Mouse (Mus musculus): ENCODE data around the gene Klhl29.

Klhl29 gene

DNA sequence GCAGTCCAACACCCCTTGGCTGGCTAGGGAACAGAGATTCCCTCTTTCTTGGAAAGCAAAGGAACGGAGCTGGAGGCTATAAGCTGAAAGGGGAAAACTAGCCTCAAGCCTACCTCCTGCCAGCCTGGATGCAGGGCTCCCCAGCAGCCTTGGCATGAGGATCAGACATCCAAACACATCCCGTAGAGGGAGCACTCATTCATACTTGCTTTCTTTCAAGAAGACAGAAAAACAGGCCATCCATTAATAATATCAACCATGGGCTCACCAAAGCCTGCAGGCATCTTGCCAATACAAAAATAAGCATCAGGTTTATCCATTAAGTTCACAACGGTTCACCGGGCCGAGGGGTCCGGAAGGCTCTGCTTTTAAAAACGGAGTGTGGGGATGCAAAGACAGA lies 79.1 kb downstream of the Klhl29 start:
- no peak for DNase-seq (ENCODE audit: low spot score)

DNA sequence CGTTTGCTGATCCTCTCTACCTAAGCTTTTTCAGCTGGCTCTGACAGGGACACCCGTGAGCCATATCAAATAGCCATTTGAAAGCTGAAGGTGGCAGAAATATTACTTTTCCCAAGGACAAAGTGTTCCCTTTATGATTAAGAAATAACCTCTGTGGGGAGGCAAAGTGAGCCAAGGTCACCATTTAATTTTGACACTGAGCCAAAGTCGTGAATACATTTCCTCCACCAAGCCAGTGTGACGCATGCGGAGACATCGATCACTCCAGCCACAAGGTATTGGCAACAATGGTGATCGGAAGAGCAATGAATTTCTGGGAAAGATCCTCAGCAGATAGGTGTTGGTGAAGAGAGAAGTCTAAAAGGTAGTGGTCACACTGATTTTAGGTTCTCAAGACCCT lies 83.2 kb downstream of the Klhl29 start:
- DNase-seq (ENCODE audit: low spot score): no peak

DNA sequence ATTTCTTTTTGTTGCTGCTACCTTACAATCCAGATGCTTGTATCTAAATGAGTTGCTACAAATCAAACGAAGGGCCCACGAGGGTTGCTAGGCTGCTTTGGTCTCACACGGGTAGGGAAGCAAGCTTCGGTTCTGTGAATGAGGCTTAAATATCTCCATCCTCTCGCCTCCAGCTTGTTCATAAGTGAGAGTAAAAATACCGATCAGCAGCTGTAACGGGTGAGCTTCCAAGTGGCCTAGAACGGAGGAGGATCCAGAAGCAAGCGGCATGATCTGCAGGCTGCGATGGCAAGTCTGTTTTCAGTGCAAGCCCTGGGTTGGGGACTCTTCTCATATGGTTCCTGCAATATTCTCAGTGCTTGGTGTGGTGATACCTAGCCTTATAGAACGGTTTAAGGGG lies 89.9 kb downstream of the Klhl29 start:
- DNase-seq (ENCODE audit: low spot score): no peak

DNA sequence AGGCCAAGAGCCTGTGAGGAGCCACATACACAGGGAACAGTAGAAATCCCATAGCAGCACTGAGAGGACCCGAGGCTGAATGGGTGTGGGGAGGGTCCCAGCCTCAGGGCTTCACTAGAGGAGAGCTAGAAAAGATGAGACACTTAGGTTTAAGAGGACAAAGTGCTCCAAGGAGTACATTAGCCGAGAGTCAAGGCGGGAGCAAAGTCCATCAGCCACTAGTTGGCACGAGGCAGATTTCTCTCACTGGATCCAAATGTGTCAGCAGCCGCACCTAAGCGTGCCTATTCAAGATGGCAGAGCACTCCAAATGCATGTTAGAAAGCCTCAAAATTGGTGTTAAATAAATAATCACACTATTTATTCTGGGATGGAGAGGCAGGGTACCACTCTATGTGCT lies 90.5 kb downstream of the Klhl29 start:
- DNase-seq (ENCODE audit: low spot score): no peak

DNA sequence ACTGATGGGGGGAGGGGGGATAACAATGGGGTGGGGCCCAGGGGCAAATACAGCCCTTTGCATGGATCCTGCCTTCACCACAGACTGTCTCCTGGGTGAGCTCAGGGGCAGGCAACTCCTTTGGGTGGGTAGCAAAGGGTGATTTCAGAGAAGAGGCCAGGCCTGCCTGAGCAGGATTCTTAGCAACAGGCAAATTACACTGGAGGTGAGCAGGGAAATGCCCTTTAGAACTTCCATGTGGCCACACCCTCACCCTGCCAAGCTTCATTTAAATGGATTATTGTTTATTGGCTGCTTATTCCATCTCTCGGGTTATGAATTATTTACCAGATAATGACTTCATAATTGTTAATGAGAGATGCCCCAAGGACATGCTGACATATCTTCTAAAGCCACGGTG lies 91.8 kb downstream of the Klhl29 start:
- no peak for DNase-seq (ENCODE audit: low spot score)

DNA sequence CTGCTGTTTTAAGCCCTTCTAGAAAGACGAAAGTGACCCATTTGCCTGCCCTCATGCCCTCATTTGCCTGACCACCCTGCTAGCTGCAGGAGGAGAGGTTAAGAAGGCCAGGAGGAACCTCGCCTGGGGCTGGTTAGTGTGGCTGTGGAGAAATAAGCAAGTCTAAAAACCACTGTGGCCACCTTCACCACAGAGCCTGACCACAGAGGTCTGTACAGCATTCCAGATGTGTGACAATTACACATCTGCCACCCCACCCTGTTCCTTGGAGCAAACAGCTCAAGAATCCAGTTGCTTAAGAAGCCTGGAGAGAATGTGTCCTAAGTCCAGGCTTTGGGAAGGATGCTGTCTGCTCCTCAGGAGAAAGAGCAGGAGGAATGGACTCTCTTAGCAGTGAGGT lies 92.9 kb downstream of the Klhl29 start:
- DNase-seq (ENCODE audit: low spot score): no peak

DNA sequence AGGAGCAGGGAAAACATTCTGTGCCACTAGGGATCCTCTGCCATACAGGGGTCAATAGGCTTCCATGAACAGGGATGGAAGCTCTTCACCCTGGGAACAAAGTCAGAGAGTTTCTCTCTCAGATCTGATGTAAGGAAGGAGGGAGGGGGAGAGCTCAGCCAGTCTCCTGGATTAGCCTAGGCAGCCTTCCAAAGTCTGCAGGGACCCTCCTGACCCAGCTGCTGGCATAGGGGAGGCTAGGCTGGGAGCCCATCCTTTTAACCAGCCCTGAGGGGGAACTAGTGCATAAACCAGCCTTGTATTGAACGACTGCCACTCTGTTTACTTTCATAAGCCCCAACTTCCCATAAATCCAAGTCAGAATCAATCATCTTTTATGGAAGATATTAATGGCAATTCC lies 95.6 kb downstream of the Klhl29 start:
- DNase-seq (ENCODE audit: low spot score): no peak

DNA sequence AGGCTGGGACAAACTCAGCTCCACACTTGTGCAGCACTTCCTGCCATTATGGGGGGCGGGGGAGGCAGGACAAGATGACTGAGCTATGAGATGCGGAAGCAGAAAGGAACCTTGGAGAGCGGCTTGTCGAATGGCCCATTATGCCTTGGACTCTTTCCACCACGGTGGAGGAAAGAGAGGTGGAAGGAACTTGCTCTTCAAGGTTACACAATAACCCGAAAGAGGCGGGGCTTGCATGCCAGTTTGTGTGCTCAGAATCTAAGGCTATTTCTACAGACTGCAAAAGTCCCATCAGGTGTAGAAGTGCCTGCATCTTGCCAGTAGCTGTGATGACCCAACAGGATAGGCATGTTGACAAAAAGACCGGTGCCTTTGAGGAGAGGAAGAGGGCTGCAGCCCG lies 98.5 kb downstream of the Klhl29 start:
- DNase-seq (ENCODE audit: low spot score): no peak

DNA sequence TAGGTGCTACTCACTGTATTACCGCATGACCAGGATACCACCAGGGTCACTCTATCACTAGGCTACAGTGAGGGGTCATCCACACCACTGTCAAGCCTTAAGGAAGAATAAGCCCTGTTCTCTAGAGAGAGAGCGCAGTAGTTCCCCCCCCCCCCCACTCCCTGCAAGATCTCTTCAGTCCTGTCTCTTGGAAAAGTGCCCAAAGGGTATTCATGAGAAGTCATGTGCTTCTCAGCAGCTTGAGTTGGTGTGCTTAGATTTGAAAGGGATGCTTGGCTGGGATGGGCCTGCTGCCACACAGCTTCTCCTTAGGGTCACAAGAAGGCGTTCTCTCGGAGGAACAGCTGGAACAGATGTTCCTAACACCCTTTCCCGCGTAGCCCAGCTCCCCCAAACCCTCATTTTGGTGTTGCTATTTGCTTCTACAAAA lies 100.0 kb downstream of the Klhl29 start:
- DNase-seq (ENCODE audit: low spot score): no peak

DNA sequence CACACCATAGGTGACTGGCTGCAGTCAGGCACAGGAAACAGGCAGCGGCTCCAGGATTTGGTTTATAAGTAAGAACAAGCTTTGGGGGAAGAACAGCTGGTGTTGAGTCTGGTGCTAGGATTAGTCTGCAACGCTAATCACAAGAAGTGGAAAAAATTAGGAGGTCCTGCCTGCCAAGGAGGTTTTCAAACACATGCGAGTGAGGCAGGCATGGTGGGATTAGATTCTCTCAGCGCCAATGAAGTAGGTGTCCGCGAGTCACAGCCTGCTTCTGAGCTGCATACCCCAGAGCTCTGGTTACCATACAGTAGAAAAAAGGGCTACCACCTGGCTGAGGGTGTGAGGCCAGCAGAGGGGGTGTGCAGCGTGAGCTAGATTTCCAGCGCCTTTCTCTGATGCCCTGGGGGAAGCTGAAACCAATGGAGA lies 101.0 kb downstream of the Klhl29 start:
- DNase-seq (ENCODE audit: low spot score): no peak

DNA sequence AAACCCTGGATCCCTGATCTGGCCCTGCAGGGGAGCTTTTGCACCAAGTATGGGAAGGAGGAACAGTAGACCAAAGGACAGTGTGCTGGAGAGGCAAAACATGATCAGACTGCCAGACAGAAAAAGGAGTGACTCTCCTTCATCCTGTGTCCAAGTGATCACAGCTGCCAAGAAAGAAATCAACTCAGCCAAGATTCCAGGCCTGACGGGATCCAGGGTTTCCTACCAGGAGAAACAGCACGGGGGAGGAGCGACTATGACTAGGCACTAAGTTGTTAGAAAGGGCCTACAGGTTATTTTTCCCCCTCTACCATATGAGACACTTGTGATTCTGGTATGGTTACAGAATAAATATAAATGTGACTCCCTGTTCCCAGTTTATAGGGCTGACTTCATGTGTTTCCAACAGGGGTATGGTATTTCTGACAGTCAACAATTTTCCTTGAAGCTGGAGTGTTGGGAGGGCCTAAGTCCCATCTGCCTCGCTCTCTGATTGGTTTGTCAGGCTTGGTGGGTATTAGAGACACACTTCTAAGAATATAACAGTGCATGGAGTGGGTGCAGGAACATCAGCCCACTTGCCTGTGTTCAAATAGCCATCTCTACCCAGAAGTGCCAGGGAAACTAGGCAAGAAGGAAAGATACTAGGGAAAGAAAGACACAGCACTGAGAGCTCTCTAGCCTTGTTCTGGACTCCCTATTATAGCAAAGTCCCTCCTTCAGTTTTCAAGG lies 102.0 kb downstream of the Klhl29 start:
- no peak for DNase-seq (ENCODE audit: low spot score)

DNA sequence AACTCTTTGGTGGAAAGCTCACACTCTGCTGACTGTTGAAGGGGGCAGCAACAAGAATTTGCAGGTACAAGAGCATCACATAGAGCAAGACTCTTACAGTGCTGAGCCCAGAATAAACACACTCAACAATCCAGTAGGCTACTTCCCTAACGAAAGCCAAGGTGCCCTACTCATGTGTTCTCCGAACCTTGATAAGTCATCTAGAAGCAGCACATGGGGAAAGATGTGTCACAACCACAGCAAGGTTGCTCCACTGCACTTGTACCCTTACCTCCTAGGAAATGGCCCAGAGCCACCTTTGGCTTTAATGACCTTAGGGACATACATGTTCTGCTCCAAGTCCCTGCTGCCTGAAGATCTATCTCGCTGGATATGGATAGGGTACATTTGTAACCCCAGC lies 105.0 kb downstream of the Klhl29 start:
- no peak for DNase-seq (ENCODE audit: low spot score)

DNA sequence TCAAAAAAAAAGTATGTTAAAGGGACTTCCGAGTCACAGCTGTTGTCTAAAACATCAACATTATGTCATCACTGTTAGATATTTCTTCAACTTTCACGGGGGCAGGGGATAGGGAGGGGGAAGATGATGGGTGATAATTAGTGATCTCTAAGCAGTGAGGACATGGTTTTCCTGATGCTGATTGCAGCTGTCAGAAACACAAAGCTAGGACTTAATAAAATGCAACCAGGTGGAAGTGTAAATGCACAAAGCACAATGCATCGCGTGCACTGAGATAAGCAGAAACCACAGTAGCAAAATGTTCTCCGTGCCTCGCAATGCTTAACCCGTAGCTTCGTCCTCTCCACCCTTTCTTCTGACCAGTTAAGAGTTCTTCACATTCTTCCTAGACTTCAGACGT lies 105.5 kb downstream of the Klhl29 start:
- DNase-seq (ENCODE audit: low spot score): no peak

DNA sequence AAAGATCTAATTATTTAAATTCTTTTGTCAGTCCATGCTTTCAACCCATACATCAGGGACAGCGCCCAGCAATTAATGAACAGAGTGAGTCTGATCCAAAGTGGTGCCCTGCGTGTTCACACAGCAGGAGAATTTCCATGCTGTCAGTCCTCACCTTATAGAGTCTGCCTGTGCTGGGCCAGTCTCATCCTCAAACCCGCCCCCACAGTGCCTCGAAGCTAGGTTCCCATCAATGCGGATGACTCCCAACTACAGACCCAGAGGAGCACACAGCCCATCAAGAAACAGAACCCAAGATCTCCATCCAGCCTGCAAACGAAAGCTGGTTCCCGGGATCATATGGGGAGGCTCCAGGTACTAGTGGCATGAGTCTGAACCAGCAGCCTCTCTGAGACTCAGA lies 106.4 kb downstream of the Klhl29 start:
- no peak for DNase-seq (ENCODE audit: low spot score)

DNA sequence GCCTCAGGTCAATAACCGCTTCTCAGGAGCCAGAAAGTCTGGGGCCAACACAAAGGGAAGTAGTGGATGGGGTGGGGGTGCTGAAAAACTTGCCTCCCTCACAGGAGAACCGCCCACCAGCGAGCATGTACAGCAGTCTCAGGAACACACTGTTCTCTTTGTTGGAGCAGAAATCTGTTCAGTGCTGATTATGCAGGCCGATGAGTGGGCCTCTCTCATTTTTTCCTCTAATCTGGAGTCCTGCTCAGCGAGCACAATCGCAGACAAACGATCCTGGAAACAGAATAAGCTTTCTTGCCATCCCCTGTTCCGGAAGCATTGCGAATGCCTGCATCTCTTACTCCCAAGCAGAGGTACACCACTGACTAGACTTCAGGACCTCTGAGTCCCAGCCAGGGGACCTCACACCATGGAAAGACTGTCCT lies 107.3 kb downstream of the Klhl29 start:
- no peak for DNase-seq (ENCODE audit: low spot score)

DNA sequence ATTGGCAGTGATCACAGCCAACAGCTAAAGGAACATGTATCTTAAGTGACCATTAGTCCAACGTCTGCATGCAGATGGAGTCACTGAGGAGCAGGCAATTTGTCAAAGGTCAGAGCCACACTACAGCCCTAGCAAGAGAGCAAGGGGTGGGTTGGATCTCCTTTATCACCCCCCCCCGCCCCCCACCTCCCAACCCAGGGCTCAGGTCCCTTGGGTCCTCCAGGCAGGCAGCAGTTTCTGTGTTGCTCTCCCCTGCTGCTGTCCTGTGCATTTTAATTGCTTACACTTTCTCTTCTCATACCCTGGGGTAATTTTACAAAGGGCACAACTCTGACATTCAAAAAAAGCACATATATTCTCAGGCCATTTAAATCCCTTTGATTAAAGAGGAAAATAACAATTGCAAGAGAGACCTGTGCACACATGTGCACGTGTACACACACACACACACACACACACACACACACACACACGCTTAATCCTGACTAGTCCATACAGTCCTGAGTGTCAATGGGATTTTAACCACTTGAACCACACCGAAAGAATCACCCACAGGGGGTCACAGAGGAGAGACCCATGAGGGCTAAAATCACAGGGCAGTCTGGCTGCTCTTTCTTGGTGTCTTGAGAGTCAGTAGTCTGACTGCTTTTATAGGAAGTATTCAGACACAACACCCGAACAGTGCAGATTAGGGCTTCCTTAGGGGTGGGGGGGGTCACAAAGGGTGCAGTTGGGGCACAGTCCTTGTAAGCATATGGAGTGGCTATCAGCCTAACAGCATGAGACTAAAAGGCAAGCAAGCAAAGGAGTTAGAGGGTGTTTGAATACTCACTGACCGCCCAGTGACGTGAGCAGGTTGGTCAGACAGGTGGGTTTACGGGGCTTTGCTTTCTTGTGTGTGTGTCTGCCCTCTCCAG lies 108.0 kb downstream of the Klhl29 start:
- DNase-seq (ENCODE audit: low spot score): no peak

DNA sequence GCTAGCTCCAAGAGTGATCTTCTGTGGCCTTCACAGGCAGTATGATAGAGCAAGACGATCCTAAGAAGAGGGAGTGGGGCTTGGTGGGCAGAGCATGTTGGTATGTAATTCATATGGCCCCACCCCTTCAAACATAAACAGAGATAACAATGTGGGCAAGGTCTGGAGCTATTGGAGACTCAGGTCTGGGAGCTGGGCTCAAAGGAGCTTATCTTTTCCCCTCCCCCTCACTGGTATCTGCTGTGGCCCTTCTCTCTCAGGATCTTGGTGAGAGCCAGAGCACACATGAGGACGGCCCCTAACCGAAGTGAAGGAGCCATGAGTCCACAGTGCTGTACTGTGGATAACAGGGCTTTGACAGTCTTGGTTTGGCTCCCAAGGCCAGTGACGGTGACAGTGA lies 108.7 kb downstream of the Klhl29 start:
- DNase-seq (ENCODE audit: low spot score): no peak

DNA sequence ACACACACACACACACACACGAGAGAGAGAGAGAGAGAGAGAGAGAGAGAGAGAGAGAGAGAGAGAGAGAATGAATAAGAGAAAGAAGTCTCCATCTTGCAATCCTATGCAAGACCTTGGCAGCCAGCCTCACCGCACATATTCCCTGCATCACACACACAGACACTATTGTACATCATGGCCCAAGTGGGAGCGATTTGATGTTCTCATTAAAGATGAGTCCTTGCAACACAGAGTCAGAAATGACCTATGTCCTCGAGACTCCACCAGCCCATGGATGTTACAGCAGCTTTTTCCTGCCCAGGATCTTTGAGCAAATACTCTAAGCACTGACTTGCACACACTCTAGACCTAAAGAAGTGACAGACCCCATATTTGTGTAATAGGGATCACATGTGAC lies 114.0 kb downstream of the Klhl29 start:
- no peak for DNase-seq (ENCODE audit: low spot score)

DNA sequence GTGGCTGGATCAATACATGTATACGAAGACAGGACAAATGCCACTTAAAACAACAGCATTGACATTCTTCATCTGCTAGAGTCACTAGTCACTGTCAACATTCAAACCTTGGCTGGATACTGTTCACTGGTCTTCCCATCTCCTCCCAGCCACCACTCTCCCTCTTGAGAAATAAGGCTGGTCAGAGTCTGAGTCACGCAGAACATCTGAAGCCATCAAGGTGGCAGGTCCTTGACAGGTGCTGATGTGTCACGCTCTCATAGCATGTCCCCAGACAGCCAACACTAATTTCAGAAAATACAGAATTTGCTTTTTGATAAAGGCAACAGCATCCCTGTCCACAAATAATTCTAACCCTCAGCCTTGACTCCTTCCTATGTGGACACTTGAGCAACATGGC lies 116.7 kb downstream of the Klhl29 start:
- no peak for DNase-seq (ENCODE audit: low spot score)

DNA sequence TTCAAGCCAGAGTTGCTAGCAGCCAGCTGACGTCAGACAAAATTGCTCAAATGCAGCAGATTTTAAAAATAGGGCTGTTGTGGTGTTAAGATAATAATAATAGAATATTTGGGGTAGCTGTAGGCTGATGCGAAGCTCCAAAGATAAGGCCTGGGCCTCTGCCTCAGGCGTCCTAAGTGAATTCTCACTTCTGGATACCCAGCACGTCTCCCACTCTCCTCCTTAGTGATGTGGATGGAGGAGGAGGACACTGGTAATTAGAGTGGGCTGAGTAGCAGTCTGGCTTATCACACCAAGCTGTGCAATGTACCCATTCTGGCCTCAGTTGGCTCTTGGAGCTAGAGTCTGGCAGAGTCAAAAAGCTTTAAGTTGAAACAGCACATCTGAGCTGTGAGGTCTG lies 118.3 kb downstream of the Klhl29 start:
- DNase-seq (ENCODE audit: low spot score): no peak

DNA sequence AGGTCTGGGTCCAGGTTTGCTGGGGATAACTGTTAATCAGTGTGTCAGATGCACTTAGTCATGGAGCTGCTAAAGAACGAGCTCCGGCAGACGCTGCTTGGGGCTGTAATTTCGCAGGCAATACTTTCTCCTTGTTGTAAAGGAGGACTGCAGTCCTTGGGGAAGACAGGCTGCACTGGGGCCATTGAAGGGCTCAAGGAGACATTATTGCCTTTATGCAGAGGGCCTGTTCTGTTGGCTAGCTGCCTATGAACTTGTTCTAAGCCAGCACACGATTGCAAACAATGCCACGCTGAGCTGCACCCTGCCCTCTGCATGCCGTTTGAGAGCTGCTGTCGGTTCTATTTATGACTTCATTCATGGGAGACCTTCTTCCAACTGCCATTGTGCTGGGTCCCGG lies 120.4 kb downstream of the Klhl29 start:
- no peak for DNase-seq (ENCODE audit: low spot score)

DNA sequence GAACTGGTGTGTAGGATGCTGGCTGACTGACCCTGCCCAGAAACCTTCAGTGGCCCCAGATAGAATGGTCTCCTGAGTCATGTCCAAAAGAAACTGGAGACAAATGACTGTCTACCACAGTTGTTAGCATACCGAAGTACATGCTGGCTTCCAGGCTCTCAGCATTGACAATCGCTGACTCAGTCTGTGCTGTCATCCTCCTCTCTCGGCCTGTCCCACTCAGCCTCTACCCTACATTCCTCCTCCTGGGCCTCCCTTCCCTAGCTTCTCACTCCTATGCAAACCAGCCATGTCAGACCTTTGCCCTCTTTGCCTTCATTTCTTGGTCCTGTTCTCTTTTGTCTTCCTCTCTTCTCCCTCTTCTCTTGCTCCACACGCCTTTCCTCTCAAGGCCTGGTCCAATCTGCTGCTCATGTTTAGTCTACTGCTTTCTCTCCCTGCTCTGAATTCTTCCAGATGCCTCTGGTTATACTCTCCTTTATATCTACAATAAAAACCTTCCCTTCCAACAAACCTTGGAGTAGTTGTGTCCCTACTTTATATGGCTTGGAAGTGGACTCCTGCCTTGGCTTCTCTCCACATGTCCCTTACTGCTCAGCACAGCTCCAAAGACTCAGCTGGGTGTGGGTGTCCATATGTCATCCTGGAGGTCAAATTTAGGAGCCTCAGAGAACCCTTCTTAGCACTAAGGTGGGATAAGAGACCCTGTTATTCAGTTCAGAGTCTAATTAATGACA lies 121.1 kb downstream of the Klhl29 start:
- DNase-seq (ENCODE audit: low spot score): no peak

Data from c-Kit-positive CD71-positive TER-119-positive erythroid progenitor cells, embryonic 14.5 days (primary cell).